Mouse (Mus musculus): ENCODE results near the gene Cryzl2. TPM values are rescaled to one million over a fixed set of nuclear protein-coding genes. Genes with fewer than 3 reads are reported as not detected.

Gene Cryzl2
- total RNA-seq, 2 experiments from 2014 or later: 2.1 to 3.6 TPM

DNA sequence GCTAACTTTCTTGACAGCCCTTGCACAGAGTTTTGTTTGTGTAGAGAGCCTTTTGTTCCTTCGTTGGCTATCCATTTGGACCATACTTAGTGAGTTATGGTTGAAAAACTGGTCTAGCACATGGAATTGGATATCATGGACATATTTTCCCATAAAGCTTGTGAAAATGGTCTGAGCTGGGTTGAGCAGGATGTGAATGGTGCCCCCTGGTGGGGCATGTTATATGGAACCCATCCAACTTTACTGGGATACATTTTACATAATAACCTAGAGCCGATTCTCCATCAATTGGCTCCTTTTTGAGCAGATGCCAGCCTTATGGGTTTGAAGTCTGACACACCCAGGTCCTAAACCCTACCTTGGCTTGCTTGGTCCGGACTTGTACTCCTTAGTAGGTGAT, 6.8 kb downstream of the Cryzl2 start:
- no peak for ATAC-seq (replicated peaks; ENCODE audit: low FRiP score, poor library complexity, severe bottlenecking)

- ATAC-seq (replicated peaks; ENCODE audit: low FRiP score, poor library complexity, severe bottlenecking): no peak
These were observed 9.5 kb downstream of the Cryzl2 start for GRCm38 (mm10) chr1:157467866-157468265.

- no peak for ATAC-seq (replicated peaks; ENCODE audit: low FRiP score, poor library complexity, severe bottlenecking)
These were observed 12.5 kb downstream of the Cryzl2 start for GRCm38 (mm10) chr1:157470761-157471386.

DNA sequence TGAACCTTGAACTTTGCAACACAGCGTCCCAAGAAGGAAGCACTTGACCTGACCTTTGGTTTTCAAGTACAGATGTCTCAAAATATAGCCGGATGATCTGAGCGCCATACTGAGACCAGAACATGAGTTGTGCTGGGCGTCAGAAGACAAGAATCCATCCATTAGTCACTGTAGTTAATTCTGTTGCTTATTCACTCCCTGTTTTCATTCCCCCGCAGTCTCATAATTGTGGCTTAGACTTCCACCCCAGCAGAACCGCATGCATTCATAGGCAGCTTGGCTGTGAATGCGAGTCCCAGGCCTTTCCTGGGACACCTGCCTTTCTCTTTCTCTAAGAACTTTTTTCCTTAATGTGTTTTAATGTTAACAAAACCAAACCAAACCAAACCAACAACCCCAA, 14.3 kb downstream of the Cryzl2 start:
- no peak for ATAC-seq (replicated peaks; ENCODE audit: low FRiP score, poor library complexity, severe bottlenecking)

- no peak for ATAC-seq (replicated peaks; ENCODE audit: low FRiP score, poor library complexity, severe bottlenecking)
These were observed 16.5 kb downstream of the Cryzl2 start for GRCm38 (mm10) chr1:157474865-157475264.

GRCm38 (mm10) chr1:157476231-157476630, 17.9 kb downstream of the Cryzl2 start:
- ATAC-seq (replicated peaks; ENCODE audit: low FRiP score, poor library complexity, severe bottlenecking): no peak

DNA sequence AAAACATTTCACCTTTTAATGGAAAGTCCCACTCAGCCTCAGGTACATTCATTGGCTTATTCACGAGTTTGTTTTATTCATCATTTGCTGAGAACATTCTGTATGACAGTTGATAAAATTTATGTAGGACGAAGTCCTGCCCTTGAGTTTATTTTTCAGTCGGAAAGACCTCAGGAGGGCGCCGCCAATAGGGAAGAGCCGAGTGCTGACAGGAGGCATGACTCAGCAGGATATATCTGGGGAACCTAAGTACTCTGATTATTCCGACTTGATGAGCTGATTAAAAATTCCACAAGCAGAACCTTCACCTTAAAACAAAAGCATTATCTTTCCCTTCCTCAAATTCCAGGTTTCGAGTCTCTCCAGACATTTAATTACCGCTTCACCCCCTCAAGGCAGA, 21.7 kb downstream of the Cryzl2 start:
- ATAC-seq (replicated peaks; ENCODE audit: low FRiP score, poor library complexity, severe bottlenecking): no peak

- no peak for ATAC-seq (replicated peaks; ENCODE audit: low FRiP score, poor library complexity, severe bottlenecking)
These were observed 22.5 kb downstream of the Cryzl2 start for GRCm38 (mm10) chr1:157480901-157481300.

DNA sequence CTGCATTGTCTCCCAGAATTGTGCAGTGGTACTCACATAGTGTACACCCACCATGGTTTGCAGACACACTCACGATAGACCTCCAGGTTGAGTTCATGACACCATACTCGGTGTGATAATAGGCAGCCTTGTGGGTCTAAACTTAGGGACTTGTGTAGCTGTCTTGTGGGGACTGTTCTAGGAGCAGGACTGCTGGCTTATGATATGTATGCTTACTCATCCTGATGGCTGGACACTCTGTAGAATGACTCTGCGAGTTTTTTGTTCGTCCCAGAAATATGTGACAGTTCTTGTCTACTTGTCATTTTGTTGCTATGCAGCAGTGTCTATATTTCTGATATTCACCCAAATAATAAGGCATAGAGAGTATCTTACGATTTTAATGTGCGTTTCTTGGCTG, 23.3 kb downstream of the Cryzl2 start:
- ATAC-seq (replicated peaks; ENCODE audit: low FRiP score, poor library complexity, severe bottlenecking): no peak

- no peak for ATAC-seq (replicated peaks; ENCODE audit: low FRiP score, poor library complexity, severe bottlenecking)
These were observed 25.8 kb downstream of the Cryzl2 start for GRCm38 (mm10) chr1:157484161-157484560.

- no peak for ATAC-seq (replicated peaks; ENCODE audit: low FRiP score, poor library complexity, severe bottlenecking)
These were observed 42.3 kb downstream of the Cryzl2 start for GRCm38 (mm10) chr1:157500657-157501056.

DNA sequence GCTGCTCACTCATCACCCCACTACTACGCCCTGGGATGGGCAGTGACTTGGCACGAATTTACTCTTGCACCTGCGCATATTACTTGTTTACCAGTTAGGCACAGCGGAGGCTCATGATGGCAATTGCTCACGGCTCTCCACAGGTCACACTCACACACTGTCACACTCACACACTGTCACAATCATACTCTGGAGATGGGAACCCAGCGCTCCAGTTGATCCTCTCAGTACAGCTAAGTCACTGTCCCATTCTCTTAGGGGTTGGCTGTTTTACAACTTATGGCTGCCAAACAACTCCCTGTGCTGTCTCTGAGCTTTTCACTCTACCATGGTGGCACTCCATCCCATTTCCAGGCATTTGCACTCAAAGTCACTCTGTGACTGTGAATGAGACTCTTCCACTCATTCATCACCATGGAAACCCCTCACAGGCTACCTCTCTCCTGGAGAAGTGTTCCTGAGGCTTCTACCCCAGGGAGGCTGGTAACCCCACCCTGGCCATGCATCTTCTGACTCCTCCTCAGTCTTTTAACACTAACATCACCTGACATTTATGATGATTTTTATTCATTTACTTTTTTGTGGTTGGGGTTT, 43.1 kb downstream of the Cryzl2 start:
- ATAC-seq (replicated peaks; ENCODE audit: low FRiP score, poor library complexity, severe bottlenecking): no peak

- ATAC-seq (replicated peaks; ENCODE audit: low FRiP score, poor library complexity, severe bottlenecking): no peak
These were observed 44.7 kb downstream of the Cryzl2 start for GRCm38 (mm10) chr1:157503071-157503470.

DNA sequence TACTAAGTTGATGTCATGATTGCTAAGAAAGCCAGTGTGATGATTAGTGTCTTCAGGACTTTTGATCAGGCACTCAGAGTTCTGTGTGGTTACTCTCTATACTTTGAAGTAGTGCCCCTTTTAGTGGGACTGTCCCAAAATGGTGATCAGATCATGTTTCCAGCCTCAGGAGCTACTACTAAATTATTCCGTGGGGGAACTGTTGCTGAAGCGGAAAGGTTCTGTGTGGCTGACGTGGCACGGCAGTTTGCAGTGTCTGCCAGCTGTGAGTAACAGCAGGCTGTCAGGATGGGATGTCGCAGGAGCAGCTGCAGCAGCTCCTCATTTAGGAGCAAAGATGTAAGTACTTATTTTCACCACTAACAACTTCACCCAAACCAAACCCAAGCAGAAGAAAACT, 48.1 kb downstream of the Cryzl2 start, which contains the start of gene Sec16b:
Sec16b (plus strand) TSS at position 207 of the 400 bp plus-strand sequence.
- no peak for ATAC-seq (replicated peaks; ENCODE audit: low FRiP score, poor library complexity, severe bottlenecking)

DNA sequence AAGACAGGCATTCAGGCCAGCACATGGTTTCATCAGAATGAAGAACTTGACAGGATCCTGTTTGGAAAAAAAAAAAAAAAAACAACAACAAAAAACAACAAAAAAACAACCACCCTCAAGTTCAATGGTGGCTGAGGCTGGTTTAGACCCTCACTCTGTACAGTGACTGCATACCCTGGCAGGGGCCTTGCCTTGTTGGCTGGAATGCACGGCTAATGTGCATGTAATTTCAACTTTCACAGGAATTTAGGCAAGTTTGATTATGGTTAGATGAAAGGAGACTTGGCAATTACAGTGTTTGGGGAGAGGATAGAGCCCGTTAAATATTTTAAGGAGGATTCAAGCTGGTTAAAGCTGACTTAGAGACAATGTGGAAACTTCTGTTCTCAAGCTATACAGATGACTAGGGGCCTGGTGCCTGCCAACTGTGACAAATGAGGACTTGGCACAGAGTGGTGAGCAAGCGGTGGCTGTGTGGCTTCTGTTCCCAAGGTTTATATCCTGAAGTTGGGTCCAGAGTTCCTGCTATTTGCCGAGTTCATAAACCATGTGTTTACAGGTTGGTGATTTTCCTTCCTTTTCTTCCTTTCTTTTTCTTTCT, 48.7 kb downstream of the Cryzl2 start:
- ATAC-seq (replicated peaks; ENCODE audit: low FRiP score, poor library complexity, severe bottlenecking): no peak

GRCm38 (mm10) chr1:157507814-157508213, 49.4 kb downstream of the Cryzl2 start:
- no peak for ATAC-seq (replicated peaks; ENCODE audit: low FRiP score, poor library complexity, severe bottlenecking)

DNA sequence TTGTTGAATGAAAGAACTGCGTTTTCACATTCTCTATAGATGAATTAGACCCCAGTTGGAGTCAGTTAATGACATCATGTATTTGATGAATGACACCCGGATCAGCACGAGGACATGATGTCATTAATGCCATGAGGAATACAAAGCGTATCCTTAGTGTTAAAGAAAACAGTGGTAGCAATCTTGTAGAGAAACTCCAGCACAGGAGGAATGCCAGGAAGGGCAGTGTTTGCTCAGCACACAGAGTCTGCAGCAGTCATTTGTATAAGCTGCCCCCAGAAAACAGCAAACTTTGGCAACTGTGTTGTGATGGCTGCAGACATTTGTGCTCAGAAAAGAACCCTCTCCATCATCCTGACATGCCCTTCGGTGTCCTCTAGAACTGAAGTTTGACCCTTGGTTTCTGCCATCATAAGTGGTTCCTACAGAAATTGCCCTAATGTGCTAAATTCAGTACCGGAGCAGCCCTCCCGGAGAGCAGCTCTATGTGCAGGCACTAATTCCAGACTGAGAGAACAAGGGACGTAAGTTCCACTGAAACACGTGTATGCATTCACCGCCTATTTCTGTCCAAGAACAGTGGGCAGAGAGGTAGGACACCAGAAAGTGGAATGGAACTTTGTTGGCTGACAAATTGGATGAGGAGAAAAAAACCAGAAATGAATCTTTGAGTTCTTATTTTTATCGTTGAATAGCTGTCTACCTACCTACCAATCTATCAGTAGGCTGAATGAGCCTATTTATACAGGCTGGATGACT, 54.5 kb downstream of the Cryzl2 start:
- ATAC-seq (replicated peaks; ENCODE audit: low FRiP score, poor library complexity, severe bottlenecking): no peak

GRCm38 (mm10) chr1:157513559-157513958, 55.2 kb downstream of the Cryzl2 start:
- ATAC-seq (replicated peaks; ENCODE audit: low FRiP score, poor library complexity, severe bottlenecking): no peak

DNA sequence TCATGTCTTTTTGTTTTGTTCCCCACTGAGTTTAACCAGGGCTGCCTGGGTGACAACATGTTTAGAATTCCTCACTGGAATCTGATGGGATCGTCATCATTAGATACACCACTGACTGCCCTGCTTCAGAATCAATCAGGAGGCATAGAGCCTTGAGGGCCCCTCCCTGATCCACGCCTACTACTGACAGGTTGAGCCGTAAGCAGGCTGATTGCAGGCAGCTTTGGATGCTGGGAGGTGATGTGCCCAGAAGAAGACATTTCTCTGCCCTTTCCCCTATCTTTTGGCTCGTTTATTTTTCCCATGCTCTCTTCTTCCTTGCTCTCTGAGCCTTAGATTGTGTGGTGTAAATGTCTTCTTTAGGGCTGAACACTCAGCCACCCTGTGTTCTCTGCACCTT, 55.9 kb downstream of the Cryzl2 start:
- ATAC-seq (replicated peaks; ENCODE audit: low FRiP score, poor library complexity, severe bottlenecking): no peak

DNA sequence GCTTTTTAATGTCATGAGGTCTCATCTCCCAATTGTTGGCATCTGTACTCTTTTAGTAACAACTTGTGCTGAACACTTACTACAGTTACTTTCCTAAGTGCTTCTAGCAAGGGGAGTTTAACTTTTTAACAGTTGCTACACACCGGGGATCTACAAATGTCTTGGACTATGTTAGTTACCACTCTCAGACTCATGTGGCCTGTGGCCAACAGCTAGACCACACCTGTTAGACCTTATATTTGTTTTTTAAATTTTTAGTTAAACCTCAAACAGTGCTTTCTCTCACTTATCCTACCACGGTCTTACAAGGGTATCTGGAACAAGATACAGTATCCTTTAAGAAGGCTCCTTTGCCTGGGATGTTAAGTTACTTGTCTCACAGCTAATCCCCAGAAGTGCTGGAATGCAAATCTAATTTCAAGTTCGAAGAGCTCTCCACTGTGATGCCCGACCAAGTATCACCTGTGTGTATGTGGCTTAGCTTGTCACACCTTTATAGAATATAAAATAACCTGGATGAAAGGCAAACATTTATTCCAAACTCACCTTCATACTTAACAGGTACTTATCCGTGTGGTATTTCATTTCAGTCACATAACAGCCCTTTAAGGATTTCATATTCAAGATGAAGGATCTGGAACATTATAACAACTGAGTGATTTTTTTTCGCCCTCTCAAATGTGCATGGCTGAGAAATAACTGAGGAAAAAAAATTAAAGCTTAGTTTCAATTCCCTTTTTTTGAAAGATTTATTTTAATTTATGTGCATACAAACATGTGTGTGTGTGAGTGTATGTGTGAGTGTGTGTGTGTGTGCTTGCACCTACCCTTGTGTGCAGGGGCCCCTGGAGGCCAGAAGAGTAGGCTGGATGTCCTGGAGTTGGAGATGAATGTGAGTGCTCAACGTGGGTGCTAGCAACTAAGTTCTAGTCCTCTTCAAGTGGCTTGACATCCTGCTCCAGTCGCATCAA, 58.7 kb downstream of the Cryzl2 start:
- no peak for ATAC-seq (replicated peaks; ENCODE audit: low FRiP score, poor library complexity, severe bottlenecking)

All from erythroblast, adult 5-6 weeks (primary cell).